Mouse (Mus musculus): ENCODE measurements at regions not wholly inside any gene's neighbourhood (a gene's known extent, or its start where the extent isn't known, plus 50 kb on each side); places are given as distances from the start of the nearest gene placed in this dataset.

DNA sequence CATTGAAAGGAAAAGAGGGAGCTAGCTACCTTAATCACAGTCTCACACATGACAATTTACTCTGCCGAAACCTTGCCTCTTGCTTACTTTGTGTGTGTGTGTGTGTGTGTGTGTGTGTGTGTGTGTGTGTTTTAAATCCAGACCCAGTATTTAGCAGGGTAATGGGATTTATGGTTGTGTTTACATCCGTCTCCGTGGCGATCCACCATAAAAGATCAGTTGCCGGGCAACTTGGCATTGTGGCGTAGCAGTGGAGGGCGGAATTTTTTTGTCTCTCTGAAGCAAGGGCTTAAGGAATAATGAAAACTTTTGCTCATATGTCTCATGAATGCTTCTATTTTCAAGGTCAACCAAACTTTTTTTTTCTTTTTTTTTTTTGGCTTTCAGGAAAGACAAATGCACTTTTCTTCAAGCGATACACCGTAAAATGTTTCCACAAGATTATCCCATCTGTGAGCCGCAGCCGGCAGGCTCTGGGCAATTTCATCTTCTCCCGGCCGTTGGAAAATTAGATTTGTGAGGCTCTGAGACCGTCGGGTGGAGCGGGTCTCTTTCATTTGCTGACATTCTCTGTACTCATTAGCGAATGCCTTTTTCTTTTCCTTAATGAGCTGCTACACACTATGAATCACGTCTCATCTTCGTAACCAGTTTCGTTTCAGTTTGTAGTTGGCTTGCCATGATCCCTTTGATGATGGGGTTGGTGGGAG is 53.9 kb upstream of the Ptch1 start:
- no peak for TF ChIP-seq CTCF (IDR thresholded peaks at IDR 0.05; ENCODE audit: extremely low read depth, insufficient read length, insufficient replicate concordance, low read depth, low read length)
- TF ChIP-seq POLR2A (IDR thresholded peaks at IDR 0.05; ENCODE audit: low read depth, low read length) = no peak

Measured in small intestine, adult 2 months (tissue).